Mouse (Mus musculus): ENCODE data around the gene Gm10563.

GRCm38 (mm10) chr4:155598536-155598935 is 46.7 kb downstream of the Gm10563 start:
- TF ChIP-seq CHD2 (IDR thresholded peaks at IDR 0.05; ENCODE audit: low read depth, low read length) (no peak), ZNF384 (IDR thresholded peaks at IDR 0.05; ENCODE audit: low read depth, low read length) (no peak), ZC3H11A (IDR thresholded peaks at IDR 0.05; ENCODE audit: borderline replicate concordance, low read depth, low read length) (no peak), HCFC1 (IDR thresholded peaks at IDR 0.05; ENCODE audit: borderline replicate concordance, insufficient read depth, low read length) (no peak)
